Mouse (Mus musculus) macrophage (primary cell): Measurements from ENCODE around the gene Sema6d. TPM values are rescaled to one million over a fixed set of nuclear protein-coding genes. Genes with fewer than 3 reads are reported as not detected.
"Not testable (repeated sequence)": the region's sequence is repeated elsewhere in the genome, so short reads cannot be mapped to it uniquely, and the experiment has no call there.

Experiments
- H3K27ac ChIP-seq: fragments of 350-480 bp; formaldehyde crosslinking; 2 replicates; pipeline ENCODE4 v1.9.0; 2021
- H3K36me3 ChIP-seq: fragments of 350-480 bp; formaldehyde crosslinking; 2 replicates; pipeline ENCODE4 v1.9.0; 2021; ENCODE audit errors: inconsistent target
- H3K4me3 ChIP-seq: fragments of 350-480 bp; formaldehyde crosslinking; 2 replicates; pipeline ENCODE4 v1.9.0; 2021; ENCODE audit errors: inconsistent target
- H3K79me2 ChIP-seq: fragments of 350-480 bp; formaldehyde crosslinking; 2 replicates; pipeline ENCODE4 v1.9.0; 2021; ENCODE audit errors: inconsistent target
- WGBS: methylation state at CpG from one replicate; pipeline ENCODE4 v1.1.7; 2026; ENCODE audit warnings: inconsistent platforms; ENCODE audit not compliant: missing documents; 5-methylcytosine and 5-hydroxymethylcytosine counted together
- polyA plus RNA-seq: library from polyadenylated mRNA; stranded (reverse); fragments of 250-400 nt; gene quantifications from 3 replicates; pipeline ENCODE4 v1.2.4, GENCODE M21; 2018; ENCODE audit warnings: inconsistent platforms

Sema6d gene
- polyA plus RNA-seq, 1 experiment from 2014 or later = 1.1 TPM

DNA sequence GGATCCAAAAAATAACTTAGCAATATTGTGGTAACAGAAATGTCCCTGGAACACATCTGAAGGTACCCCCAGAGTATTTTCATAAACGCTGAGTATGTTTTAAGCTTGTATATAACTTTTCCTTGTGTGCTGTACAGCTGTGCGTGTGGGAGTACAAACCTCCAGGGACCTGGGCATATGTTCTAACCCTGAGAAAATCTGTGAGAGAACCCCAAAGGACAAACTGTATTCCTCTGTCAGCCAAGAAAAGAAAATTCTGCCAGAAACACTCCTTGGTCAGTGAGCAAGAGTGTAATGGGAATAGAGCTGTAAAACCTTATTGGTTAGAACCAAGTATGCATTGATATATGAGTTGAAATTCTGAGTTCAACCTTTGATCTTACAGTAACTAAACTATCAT lies 203.8 kb downstream of the Sema6d start:
- Histone ChIP-seq H3K27ac (no peak overlapping the region), H3K4me3 (no peak overlapping the region), H3K36me3 (no peaks in the 10 kb centered on the region), H3K79me2 (no peaks in the 10 kb centered on the region)
- WGBS = 97% methylated on average over 2 of the region's 2 CpGs

DNA sequence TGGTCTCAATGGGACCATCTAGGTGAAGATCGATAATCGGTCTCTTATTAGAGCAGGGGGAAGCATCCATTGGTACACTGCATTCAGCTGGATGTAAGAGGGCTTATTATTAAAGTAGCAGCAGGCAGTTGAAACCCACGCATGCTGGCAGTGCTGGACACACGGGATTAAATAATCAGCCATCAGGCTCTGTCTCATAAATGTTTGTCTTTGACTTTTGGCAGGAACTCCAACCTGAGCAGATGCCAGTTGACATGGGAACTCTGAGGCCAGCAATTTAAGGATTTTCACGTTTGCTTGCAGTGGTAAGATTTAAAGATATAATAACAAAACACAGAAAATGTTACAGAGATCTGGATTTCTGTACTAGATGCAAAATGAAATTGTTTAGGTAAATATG lies 208.6 kb downstream of the Sema6d start:
- H3K36me3 ChIP-seq = no peaks in the 10 kb centered on the region
- no peak overlapping the region for H3K4me3 ChIP-seq
- no peak overlapping the region for H3K27ac ChIP-seq
- no peaks in the 10 kb centered on the region for H3K79me2 ChIP-seq
- WGBS = 56% methylated on average over 5 of the region's 5 CpGs

DNA sequence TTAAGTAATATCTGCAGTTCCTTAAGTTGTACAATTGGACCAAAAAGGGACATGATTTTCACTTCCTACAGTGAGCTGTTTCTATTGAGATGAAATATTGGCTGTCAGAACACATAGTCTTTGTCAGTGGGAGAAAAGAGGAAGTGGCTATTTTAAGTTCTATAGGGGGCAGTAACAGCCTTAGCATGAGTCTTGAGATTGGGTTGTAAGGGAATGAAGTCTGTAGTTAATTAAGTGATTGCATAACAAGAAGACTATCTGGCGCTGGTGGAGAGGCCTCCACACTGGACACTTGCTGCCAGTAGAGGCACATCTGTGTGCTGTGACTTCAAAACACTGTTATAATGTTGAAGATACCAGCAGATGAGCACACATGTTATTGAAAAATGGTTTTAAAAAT lies 209.1 kb downstream of the Sema6d start:
- Histone ChIP-seq H3K4me3 (no peak overlapping the region), H3K36me3 (no peaks in the 10 kb centered on the region), H3K79me2 (no peaks in the 10 kb centered on the region), H3K27ac (no peak overlapping the region)
- 8% methylated on average over 1 of the region's 1 CpGs for WGBS

DNA sequence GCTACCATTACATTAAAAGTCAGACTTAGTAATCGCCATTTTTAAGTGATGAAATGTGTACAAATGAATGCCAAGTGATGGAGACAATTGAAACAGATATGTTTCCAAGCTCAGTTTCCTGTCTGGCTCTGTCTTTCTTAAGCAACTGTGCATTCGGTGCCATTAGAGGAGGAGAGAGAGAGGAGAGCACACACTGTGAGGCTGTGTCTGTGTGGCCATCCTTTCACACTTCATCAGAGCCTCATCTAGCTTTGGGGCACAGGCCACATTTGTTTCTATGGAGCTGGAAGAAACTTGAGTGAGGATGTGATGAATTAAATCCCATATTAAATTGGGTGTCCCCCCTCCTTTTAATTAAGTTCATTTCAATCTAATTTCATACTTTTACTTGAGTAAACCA lies 218.8 kb downstream of the Sema6d start:
- Histone ChIP-seq H3K36me3 (no peaks in the 10 kb centered on the region), H3K4me3 (no peak overlapping the region), H3K27ac (no peak overlapping the region), H3K79me2 (no peaks in the 10 kb centered on the region)
- 89% methylated on average over 2 of the region's 2 CpGs for WGBS

GRCm38 (mm10) chr2:124309361-124310128 lies 219.8 kb downstream of the Sema6d start:
- WGBS = 96% methylated on average over 6 of the region's 6 CpGs
- Histone ChIP-seq H3K4me3 (no peak overlapping the region), H3K27ac (no peak overlapping the region), H3K79me2 (no peaks in the 10 kb centered on the region), H3K36me3 (no peaks in the 10 kb centered on the region)

- no peak overlapping the region for H3K4me3 ChIP-seq
- H3K36me3 ChIP-seq = no peaks in the 10 kb centered on the region
- H3K79me2 ChIP-seq = no peaks in the 10 kb centered on the region
- no peak overlapping the region for H3K27ac ChIP-seq
- 71% methylated on average over 5 of the region's 5 CpGs for WGBS
Observed at GRCm38 (mm10) chr2:124322528-124323215, 232.9 kb downstream of the Sema6d start.

DNA sequence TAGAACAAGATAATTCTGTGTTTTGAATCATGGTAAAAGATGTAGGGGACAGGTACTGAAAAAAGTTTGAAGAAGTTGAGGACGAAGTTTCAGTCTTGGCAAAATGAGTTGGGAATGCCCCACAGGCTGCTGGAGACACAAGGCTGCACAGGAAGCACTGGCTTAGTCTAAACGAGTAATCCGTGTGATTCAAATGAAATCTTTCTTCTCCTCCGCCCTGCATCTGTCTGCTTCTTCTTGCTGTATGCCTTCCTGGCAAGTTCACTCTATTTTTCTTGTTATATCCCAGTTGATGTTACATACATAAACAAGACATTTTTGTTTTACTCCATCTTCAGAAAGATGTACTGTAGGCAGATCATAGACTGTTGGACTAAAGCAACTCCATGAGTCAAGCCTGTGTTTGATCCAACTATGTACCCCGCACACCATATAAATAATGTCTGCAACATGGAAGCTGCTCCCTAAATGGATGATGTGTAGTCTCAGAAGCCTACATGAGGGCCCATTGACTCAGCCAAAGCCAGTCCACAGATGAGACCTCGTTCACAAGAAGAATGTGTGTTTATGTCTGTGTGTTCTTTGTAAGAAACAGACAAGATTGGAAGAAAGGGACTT lies 234.4 kb downstream of the Sema6d start:
- H3K36me3 ChIP-seq = no peaks in the 10 kb centered on the region
- 95% methylated on average over 6 of the region's 6 CpGs for WGBS
- H3K79me2 ChIP-seq = no peaks in the 10 kb centered on the region

DNA sequence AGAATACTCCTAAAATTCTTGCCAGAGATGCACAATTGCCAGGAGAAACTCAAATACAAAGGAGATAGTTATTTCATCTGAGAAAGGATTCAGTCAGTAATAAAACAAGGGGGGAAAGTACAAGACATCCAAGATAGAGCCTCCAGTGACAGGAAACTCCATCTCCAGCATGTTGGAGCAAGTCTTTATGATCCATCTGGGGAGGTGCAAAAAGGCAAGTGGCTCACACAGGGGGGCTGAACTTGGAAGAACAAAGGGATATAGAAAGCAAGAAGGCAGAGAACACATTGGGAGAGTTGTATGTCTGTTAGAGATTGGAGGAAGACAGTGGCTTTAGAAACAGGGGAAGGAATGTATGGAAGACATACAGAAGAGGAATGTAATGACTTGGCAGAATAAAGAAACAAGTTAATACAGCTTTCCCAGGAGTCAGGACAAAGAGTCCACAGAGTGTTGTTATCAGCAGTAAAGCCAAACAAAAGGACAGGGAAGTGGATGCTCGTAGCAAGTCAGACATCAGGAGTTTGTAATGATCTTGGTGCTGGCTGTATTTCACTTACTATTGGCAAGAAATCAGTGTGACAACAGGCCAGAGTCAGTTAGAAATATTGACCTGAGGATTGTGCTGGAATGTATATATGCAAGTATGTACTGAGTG lies 239.8 kb downstream of the Sema6d start:
- no peaks in the 10 kb centered on the region for H3K79me2 ChIP-seq
- no peak overlapping the region for H3K27ac ChIP-seq
- no peak overlapping the region for H3K4me3 ChIP-seq
- no peaks in the 10 kb centered on the region for H3K36me3 ChIP-seq
- WGBS = 100% methylated on average over 1 of the region's 1 CpGs

More for the DNA sequence above, 234.4 kb downstream of the Sema6d start:
- no peak overlapping the region for H3K4me3 ChIP-seq
- H3K27ac ChIP-seq = no peak overlapping the region

DNA sequence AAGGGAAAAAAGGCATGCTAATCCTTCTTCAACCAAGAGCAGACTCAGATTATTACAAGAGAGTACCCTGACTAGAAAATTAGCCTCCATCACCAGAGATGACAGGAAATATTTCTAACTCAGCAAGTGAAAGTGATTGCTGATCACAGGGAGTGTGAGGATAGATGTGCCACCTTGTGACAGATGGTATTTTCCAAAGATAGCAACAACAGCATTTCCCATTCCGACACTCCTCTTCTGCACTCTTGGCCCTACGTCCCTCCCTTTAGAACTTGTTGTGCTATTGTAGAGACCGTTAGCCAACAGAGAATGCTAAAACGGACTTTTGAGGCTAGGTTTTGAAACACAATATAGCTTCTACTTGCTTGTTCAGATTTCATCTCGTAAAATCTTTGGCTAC lies 243.1 kb downstream of the Sema6d start:
- WGBS = 90% methylated on average over 5 of the region's 5 CpGs
- Histone ChIP-seq H3K27ac (no peak overlapping the region), H3K4me3 (no peak overlapping the region), H3K36me3 (no peaks in the 10 kb centered on the region), H3K79me2 (no peaks in the 10 kb centered on the region)

- H3K4me3 ChIP-seq, H3K27ac ChIP-seq, H3K79me2 ChIP-seq, H3K36me3 ChIP-seq: not testable (repeated sequence)
- WGBS = 87% methylated on average over 2 of the region's 2 CpGs
Observed at GRCm38 (mm10) chr2:124334655-124335054, 244.9 kb downstream of the Sema6d start.

GRCm38 (mm10) chr2:124338296-124338695 lies 248.5 kb downstream of the Sema6d start:
- WGBS = 92% methylated on average over 4 of the region's 6 CpGs
- Histone ChIP-seq H3K27ac (no peak overlapping the region), H3K79me2 (no peaks in the 10 kb centered on the region), H3K4me3 (no peak overlapping the region), H3K36me3 (no peaks in the 10 kb centered on the region)

- Histone ChIP-seq H3K79me2 (no peaks in the 10 kb centered on the region), H3K27ac (no peak overlapping the region), H3K4me3 (no peak overlapping the region), H3K36me3 (no peaks in the 10 kb centered on the region)
- WGBS = 81% methylated on average over 2 of the region's 2 CpGs
Observed at GRCm38 (mm10) chr2:124354191-124354590, 264.4 kb downstream of the Sema6d start.

DNA sequence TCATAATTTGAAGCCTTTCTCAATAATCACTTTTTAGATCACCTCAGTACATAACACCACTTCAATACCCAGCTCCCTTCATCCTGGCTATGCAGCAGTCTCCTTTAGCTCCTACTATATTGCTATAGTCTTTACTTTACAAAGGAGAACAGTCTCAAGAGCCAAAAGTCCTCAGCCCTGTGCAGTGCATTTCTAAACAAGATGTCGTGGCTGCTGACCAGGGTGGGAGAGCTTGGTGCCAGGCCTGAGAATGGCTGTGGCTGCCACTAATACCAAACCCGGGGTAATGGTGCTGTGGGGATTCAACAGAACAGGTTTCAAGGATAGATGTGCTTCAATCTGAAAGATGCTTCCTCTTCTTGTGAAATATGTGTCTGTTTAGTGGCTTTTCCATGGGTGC lies 264.9 kb downstream of the Sema6d start:
- Histone ChIP-seq H3K36me3 (no peaks in the 10 kb centered on the region), H3K79me2 (no peaks in the 10 kb centered on the region), H3K27ac (no peak overlapping the region), H3K4me3 (no peak overlapping the region)
- WGBS = 100% methylated on average over 2 of the region's 2 CpGs

DNA sequence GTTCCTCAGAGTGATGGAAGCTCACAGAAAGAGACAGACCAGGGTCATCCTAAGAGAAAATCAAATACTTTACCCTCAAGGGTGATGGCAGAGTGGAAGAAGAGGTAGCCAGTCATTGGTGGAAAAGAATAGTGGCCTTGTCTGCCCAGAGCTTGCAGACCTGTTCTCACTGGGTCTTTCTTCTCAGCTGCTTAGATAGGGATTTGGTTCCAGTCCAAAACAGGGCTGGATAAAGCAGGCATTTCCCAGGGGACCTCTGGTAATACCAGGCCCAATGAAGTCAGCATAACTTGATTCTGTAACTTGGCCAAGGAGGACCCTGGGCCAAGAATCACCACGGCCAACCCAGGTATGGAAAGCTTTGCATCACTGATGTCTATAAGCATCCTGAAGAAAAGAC lies 279.5 kb downstream of the Sema6d start:
- no peak overlapping the region for H3K27ac ChIP-seq
- H3K79me2 ChIP-seq = no peaks in the 10 kb centered on the region
- WGBS = 100% methylated on average over 1 of the region's 1 CpGs
- no peaks in the 10 kb centered on the region for H3K36me3 ChIP-seq
- H3K4me3 ChIP-seq = no peak overlapping the region

GRCm38 (mm10) chr2:124369991-124370390 lies 280.2 kb downstream of the Sema6d start:
- WGBS = 83% methylated on average over 2 of the region's 2 CpGs
- no peaks in the 10 kb centered on the region for H3K36me3 ChIP-seq
- H3K79me2 ChIP-seq = no peaks in the 10 kb centered on the region

More at GRCm38 (mm10) chr2:124369991-124370390, 280.2 kb downstream of the Sema6d start:
- no peak overlapping the region for H3K27ac ChIP-seq
- no peak overlapping the region for H3K4me3 ChIP-seq
